Mouse (Mus musculus): ENCODE measurements at regions not wholly inside any gene's neighbourhood (a gene's known extent, or its start where the extent isn't known, plus 50 kb on each side); places are given as distances from the start of the nearest gene placed in this dataset.

DNA sequence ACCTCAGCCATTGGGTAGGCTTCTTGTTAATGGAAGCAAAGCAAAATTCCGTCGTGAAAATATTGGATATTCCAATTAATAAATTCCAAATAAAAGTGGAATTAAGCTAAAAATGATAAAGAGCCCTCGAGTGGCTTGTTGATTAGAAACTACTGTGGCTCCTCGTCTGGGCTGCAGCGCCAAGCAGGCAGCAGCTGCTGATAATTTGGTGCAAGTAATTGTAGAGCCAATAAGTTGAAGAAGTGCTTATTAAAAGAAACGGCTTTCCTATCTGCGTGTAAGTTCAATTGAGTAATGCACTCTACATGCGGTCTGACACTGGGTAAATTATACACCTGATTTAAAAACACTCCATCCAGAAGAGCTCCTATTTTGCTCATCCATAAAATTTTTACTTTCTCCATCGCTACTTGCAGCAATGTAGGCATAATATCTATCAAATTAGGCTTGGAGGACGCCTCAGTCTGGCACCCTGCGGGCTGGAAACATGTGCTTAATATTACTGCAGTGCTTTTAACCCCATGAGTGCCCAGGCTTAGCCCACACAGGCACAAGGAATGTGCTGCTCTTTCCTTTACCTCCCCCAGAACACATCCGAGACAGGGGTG, 171.7 kb upstream of the Dnajc19 start:
- Histone ChIP-seq H3K36me3 (no peaks in the 10 kb centered on the region), H3K27me3 (no peaks in the 10 kb centered on the region), H3K27ac (replicated peaks) (no peak overlapping the region), H3K4me1 (0 out of 2 replicates have a peak, but pooled peaks cover 6% of the 10 kb centered on the region), H3K4me2 (replicated peaks) (no peak overlapping the region), H3K4me3 (no peak overlapping the region), H3K9me3 (no peaks in the 10 kb centered on the region), H3K9ac (replicated peaks) (no peak overlapping the region)
- ATAC-seq (ENCODE audit: low FRiP score, low read depth): no peak
- 61% methylated on average over 12 of the region's 12 CpGs for WGBS

DNA sequence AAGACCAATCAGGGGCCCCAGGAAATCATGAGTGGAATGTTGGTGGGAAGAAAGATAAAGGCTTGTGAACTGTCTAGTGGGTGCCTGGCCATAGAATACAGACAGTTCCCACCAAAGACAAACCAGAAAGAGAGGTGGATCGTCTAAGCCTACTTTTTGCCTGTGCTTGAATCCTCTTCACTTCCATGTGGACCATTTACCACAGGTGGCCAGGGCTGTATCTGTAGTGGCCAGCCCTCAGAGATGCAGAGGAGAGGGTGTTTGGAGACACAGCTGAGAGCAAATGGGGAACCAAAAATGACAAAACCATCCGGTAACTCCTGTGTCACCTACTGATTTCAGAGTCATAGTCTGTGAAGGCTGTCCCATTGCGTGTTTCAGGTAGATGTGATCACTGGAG, 161.0 kb upstream of the Dnajc19 start:
- no peaks in the 10 kb centered on the region for H3K36me3 ChIP-seq
- H3K4me2 ChIP-seq (replicated peaks): no peak overlapping the region
- H3K27me3 ChIP-seq: peaks cover 8% of the 10 kb centered on the region; the same call in 1 of the 2 replicates
- WGBS: 96% methylated on average over 3 of the region's 3 CpGs
- H3K9me3 ChIP-seq: no peaks in the 10 kb centered on the region
- H3K4me1 ChIP-seq: no peaks in the 10 kb centered on the region
- no peak overlapping the region for H3K4me3 ChIP-seq
- ATAC-seq (ENCODE audit: low FRiP score, low read depth): no peak
- H3K9ac ChIP-seq (replicated peaks): no peak overlapping the region
- H3K27ac ChIP-seq (replicated peaks): no peak overlapping the region

DNA sequence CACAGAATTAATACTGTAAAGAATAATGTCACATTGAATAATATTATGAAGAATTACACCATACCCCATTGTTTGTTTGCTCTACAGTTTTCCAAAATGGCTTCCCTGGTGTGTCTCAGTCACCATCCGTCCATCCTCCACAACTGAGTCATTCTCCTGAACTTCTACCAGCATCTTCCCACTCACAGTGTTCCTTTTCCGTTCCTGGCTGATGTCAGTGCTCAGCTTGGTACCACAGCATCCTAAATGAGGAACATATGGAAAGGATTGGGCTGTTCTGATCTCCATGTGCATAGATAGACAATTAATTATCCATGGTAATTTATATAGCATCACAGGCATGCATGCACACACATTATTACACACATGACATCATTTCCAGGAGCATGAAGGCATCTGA, 158.9 kb upstream of the Dnajc19 start:
- Histone ChIP-seq H3K27ac (replicated peaks) (no peak overlapping the region), H3K4me3 (no peak overlapping the region), H3K27me3 (peaks cover 15% of the 10 kb centered on the region), H3K4me1 (no peaks in the 10 kb centered on the region), H3K36me3 (no peaks in the 10 kb centered on the region), H3K4me2 (replicated peaks) (no peak overlapping the region), H3K9me3 (no peaks in the 10 kb centered on the region), H3K9ac (replicated peaks) (no peak overlapping the region)
- no peak for ATAC-seq (ENCODE audit: low FRiP score, low read depth)
- WGBS: 81% methylated on average over 2 of the region's 2 CpGs

DNA sequence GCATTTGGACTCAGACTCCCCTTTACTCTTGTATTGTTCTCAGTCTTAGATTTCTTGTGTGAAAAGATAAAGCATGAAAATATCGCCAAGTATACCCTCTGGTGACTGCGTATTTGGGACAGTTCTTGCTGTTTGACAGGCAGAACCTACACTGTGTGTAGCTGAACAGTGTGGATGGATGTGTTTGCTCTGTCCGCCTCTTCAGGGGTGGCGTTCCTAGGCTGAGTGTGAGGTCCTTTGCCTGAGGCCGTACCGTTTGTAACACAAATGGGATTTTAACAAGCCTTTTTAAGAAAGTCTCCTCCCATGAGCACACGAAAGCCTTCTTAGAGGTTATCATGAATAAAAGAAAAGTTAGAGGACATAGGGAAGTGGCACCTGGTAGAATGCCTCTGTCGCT, 153.3 kb upstream of the Dnajc19 start:
- Histone ChIP-seq H3K4me2 (replicated peaks) (no peak overlapping the region), H3K36me3 (no peaks in the 10 kb centered on the region), H3K27ac (replicated peaks) (no peak overlapping the region), H3K4me3 (no peak overlapping the region), H3K9me3 (no peaks in the 10 kb centered on the region), H3K4me1 (peaks cover 18% of the 10 kb centered on the region), H3K27me3 (peaks cover 23% of the 10 kb centered on the region), H3K9ac (replicated peaks) (no peak overlapping the region)
- no peak for ATAC-seq (ENCODE audit: low FRiP score, low read depth)
- 28% methylated on average over 8 of the region's 8 CpGs for WGBS

DNA sequence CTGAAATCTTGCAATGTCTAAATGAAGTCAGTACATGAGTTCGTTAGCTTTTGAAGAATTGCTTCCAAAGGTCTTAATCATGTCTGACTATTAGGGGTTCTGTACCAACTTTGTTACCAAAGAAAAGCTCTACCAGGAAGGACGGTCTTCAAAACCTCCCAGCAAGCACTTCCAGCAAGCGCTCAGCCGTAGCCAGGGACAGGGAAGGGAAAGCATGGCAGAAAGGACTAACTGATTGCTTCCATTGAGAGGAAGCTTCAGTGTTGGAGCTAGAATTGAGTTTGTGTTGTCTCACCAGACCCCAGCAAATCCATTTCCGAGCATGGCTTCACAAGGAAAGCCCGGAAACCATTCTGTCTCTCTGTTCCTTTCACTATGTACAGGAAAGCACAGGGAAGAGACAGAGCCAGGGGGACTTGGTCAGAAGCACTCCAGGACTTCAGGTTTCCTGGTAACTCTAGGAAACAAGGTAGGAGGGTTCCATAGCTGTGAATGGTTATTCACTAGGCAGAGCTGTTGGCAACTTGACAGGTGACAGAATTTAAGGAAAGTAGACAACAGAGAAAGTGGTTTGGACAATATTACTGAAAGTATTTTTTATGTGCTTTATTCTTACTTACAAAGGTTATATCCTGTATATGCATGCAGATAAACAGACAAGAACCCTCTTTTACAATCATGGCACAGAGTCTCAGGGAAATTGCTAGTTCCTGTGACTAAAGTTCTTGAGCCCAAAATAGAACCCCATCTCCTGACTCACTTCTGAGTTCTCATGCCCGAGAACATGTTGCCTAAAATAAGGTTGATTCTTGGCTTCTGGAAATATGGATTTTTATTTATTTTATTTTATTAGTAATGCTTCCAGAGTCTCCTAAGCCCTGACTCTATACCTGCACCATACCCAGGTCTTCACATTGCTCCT, 151.5 kb upstream of the Dnajc19 start:
- Histone ChIP-seq H3K4me1 (peaks cover 18% of the 10 kb centered on the region), H3K9ac (replicated peaks) (no peak overlapping the region), H3K4me2 (replicated peaks) (no peak overlapping the region), H3K36me3 (no peaks in the 10 kb centered on the region), H3K27ac (replicated peaks) (no peak overlapping the region), H3K4me3 (no peak overlapping the region), H3K27me3 (peaks cover 21% of the 10 kb centered on the region), H3K9me3 (no peaks in the 10 kb centered on the region)
- ATAC-seq (ENCODE audit: low FRiP score, low read depth): no peak
- WGBS: 75% methylated on average over 7 of the region's 7 CpGs

DNA sequence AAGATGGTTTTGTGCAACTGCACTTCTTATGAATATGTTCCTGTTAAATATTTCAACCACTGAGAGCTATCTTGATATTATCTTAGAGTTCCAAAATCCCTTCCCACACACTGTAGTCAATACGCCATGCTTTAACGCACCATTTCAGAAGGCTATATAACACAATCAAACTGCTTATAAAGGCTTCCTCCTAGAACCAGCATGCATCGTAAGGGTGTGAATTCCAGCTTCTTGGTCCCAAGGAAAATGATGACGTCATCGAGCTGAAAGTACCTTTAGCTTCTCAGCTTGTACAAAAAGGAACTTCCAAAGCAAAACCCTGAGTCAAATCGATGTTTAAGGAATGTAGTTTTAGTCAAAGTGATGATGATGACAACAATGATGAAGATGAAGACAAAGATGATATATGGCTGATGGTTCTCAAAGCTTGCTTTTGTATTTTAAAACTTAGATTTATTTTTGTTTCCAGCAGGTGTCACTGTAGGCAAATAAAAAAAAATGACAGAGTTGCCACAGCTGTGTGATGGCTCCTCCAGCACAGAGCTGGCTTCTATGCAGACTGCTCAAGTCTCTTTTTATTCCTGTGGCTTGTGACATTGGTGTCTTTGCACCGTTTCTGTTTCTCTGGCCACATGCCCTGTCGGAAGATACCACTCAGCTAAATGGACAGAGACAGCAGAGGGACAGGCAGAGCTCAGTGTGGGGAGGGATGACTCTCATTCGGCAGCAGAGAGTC, 150.6 kb upstream of the Dnajc19 start:
- no peak overlapping the region for H3K27ac ChIP-seq (replicated peaks)
- ATAC-seq (ENCODE audit: low FRiP score, low read depth): peak; percentile 66
- H3K36me3 ChIP-seq: no peaks in the 10 kb centered on the region
- H3K4me1 ChIP-seq: peaks cover 18% of the 10 kb centered on the region
- H3K9me3 ChIP-seq: no peaks in the 10 kb centered on the region
- H3K27me3 ChIP-seq: peaks cover 21% of the 10 kb centered on the region
- no peak overlapping the region for H3K4me2 ChIP-seq (replicated peaks)
- H3K4me3 ChIP-seq: no peak overlapping the region
- 66% methylated on average over 9 of the region's 9 CpGs for WGBS
- H3K9ac ChIP-seq (replicated peaks): no peak overlapping the region

DNA sequence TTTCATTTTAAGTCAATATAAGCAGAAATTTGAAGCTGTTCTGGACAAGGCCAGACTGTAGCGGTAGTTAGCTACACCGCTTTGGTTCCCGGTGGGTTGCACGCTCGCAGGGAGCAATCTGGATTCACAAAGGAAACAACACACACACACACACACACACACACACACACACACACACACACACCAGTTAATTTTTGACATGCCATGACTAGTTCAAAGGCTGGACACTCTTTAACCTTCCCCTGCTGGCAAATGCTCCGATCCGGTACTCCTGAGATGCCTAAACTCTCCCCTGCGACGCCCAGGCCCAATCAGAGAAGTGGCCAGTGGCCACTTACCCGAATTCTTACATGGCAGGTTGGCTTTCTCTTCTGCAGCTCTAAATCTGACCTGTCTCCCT, 141.2 kb upstream of the Dnajc19 start:
- H3K4me2 ChIP-seq (replicated peaks): no peak overlapping the region

DNA sequence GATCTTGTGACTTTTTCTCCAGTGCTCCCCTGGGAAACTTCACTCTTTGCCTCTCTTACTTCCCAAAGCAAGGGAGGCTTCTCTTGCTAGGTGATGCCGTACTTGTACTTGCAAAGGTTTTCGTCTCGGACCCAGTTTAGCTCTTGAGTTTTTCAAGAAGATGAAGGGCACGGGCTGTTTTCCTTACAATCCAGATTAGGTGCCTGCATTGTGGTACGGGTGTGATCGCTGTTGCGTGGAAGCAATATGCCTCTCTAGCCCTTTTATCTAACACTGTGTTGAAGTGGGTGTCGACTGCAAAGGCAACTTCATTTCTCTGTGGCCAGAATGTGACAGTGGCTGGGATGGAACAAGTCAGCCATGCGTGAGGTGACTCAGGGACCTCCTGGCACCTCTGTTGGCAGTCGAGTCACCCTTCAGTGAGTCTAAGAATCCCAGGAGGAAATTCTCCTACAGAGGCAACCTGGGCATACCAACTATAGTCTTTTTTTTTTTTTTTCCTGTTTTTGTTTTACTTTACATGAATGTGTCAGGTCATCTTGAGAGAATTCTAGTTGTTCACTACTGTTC, 138.7 kb upstream of the Dnajc19 start:
- no peak for ATAC-seq (ENCODE audit: low FRiP score, low read depth)
- Histone ChIP-seq H3K27me3 (peaks cover 4% of the 10 kb centered on the region; the same call in 1 of the 2 replicates), H3K9ac (replicated peaks) (no peak overlapping the region), H3K4me2 (replicated peaks) (no peak overlapping the region), H3K4me1 (no peaks in the 10 kb centered on the region), H3K27ac (replicated peaks) (no peak overlapping the region), H3K4me3 (no peak overlapping the region), H3K9me3 (peaks cover 3% of the 10 kb centered on the region; the same call in 1 of the 2 replicates), H3K36me3 (no peaks in the 10 kb centered on the region)
- 70% methylated on average over 10 of the region's 10 CpGs for WGBS

More for the DNA sequence above, 141.2 kb upstream of the Dnajc19 start:
- H3K9me3 ChIP-seq: peaks cover 3% of the 10 kb centered on the region; the same call in 1 of the 2 replicates
- no peak overlapping the region for H3K4me3 ChIP-seq
- WGBS: 93% methylated on average over 10 of the region's 10 CpGs
- H3K4me1 ChIP-seq: no peaks in the 10 kb centered on the region
- H3K27me3 ChIP-seq: peaks cover 4% of the 10 kb centered on the region; the same call in 1 of the 2 replicates
- no peak overlapping the region for H3K9ac ChIP-seq (replicated peaks)
- H3K36me3 ChIP-seq: no peaks in the 10 kb centered on the region
- no peak overlapping the region for H3K27ac ChIP-seq (replicated peaks)
- ATAC-seq (ENCODE audit: low FRiP score, low read depth): no peak

DNA sequence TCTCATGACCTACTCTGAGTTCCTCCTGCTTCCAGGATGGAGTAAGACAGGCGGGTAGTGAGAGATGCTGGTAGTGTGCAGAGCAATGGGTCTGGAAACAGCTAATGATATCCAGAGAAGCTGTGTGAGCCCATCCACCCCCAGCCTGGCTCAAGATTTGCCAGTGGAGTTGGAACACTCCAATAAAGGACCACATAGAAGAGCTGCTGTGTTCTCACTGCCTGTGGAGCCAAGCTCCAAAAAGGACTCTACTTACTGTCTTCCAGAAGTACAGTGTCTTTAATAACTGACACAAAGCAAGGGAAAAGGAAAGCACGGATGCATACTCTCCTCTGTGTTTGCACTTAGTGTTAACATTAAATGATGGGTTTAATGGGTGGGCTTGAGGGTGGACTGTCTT, 138.0 kb upstream of the Dnajc19 start:
- Histone ChIP-seq H3K9ac (replicated peaks) (no peak overlapping the region), H3K9me3 (peaks cover 3% of the 10 kb centered on the region; the same call in 1 of the 2 replicates), H3K27me3 (peaks cover 4% of the 10 kb centered on the region; the same call in 1 of the 2 replicates), H3K27ac (replicated peaks) (no peak overlapping the region), H3K4me2 (replicated peaks) (no peak overlapping the region), H3K36me3 (no peaks in the 10 kb centered on the region), H3K4me3 (no peak overlapping the region), H3K4me1 (no peaks in the 10 kb centered on the region)
- 75% methylated on average over 2 of the region's 2 CpGs for WGBS
- no peak for ATAC-seq (ENCODE audit: low FRiP score, low read depth)

DNA sequence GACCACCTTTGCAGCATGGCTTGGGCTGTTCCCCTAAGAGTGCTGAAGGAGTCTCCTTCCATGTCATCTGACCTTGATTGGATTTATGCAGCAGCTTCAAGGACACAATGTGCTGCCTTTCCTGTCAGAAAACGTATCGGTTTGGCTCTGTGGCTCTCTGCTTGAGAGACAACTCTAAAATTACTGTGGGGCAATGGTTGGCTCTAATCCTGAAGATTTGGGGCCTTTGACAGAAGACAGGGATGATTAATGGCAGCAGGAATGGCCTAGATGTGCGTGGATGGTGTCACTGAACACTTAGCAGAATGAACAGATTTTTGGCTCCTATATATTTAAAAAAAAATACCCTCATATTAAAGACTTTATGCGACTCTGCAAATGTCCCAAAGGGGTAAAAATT, 136.8 kb upstream of the Dnajc19 start:
- no peaks in the 10 kb centered on the region for H3K36me3 ChIP-seq
- 79% methylated on average over 4 of the region's 4 CpGs for WGBS
- ATAC-seq (ENCODE audit: low FRiP score, low read depth): no peak
- H3K9ac ChIP-seq (replicated peaks): no peak overlapping the region
- H3K27me3 ChIP-seq: peaks cover 4% of the 10 kb centered on the region; the same call in 1 of the 2 replicates
- H3K27ac ChIP-seq (replicated peaks): no peak overlapping the region
- no peak overlapping the region for H3K4me3 ChIP-seq
- H3K9me3 ChIP-seq: no peaks in the 10 kb centered on the region
- no peaks in the 10 kb centered on the region for H3K4me1 ChIP-seq
- H3K4me2 ChIP-seq (replicated peaks): no peak overlapping the region

DNA sequence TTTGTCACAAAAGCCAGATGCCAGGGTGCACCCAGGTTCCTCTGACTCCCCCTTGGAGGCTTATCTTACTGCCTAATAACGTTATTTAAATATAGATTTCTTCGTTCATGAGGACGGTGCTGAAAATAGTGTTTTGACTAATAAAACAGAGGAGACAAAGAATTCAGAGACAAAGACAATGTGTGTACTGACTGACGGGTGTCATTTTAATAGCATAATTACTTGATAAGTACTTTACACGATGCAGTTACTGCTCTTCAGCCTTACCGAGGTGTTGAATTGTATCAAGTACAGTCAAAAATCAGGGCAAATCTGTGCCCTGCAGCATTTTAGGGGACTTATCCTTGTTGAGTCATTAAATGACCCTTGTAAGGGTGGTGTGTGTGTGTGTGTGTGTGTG, 133.1 kb upstream of the Dnajc19 start:
- Histone ChIP-seq H3K27ac (replicated peaks) (no peak overlapping the region), H3K4me2 (replicated peaks) (no peak overlapping the region), H3K4me1 (no peaks in the 10 kb centered on the region), H3K9me3 (no peaks in the 10 kb centered on the region), H3K36me3 (no peaks in the 10 kb centered on the region), H3K4me3 (no peak overlapping the region), H3K9ac (replicated peaks) (no peak overlapping the region), H3K27me3 (no peaks in the 10 kb centered on the region)
- ATAC-seq (ENCODE audit: low FRiP score, low read depth): no peak
- 87% methylated on average over 6 of the region's 6 CpGs for WGBS
